Mouse (Mus musculus) kidney, embryonic 15.5 days (tissue): ENCODE data around the gene Ssc4d. TPM values are rescaled to one million over a fixed set of nuclear protein-coding genes. Genes with fewer than 3 reads are reported as not detected.

Source experiments
- ATAC-seq: fragments of 200-750 bp; cut with Nextera tagmentation; replicated peaks from 2 replicates; pipeline ENCODE4 v1.8.0; 2017; ENCODE audit warnings: moderate TSS enrichment; ENCODE audit not compliant: low FRiP score
- H3K27ac ChIP-seq: fragments of 300-500 bp; sonication (generic); 2 replicates; pipeline ENCODE4 v1.5.1; 2015; ENCODE audit warnings: mild to moderate bottlenecking, inconsistent platforms
- H3K27me3 ChIP-seq: fragments of 300-500 bp; sonication (generic); 2 replicates; pipeline ENCODE4 v1.6.1; 2015; ENCODE audit warnings: inconsistent platforms
- H3K36me3 ChIP-seq: fragments of 300-500 bp; sonication (generic); 2 replicates; pipeline ENCODE4 v1.6.1; 2015; ENCODE audit warnings: inconsistent platforms
- H3K4me1 ChIP-seq: fragments of 300-500 bp; sonication (generic); 2 replicates; pipeline ENCODE4 v1.6.1; 2015; ENCODE audit warnings: inconsistent platforms
- H3K4me2 ChIP-seq: fragments of 300-500 bp; sonication (generic); 2 replicates; pipeline ENCODE4 v1.6.1; 2015; ENCODE audit warnings: moderate library complexity, mild to moderate bottlenecking, inconsistent platforms
- H3K4me3 ChIP-seq: fragments of 300-500 bp; sonication (generic); replicated peaks from 2 replicates; pipeline ENCODE4 v1.5.1; 2015; ENCODE audit warnings: mild to moderate bottlenecking, inconsistent platforms
- H3K9ac ChIP-seq: fragments of 300-500 bp; sonication (generic); 2 replicates; pipeline ENCODE4 v1.6.1; 2015; ENCODE audit warnings: mild to moderate bottlenecking, inconsistent platforms
- H3K9me3 ChIP-seq: fragments of 300-500 bp; sonication (generic); replicated peaks from 2 replicates; pipeline ENCODE4 v1.6.1; 2016; ENCODE audit warnings: inconsistent platforms
- WGBS: fragments of 180-500 bp; shearing (Covaris S2); methylation state at CpG from one replicate; pipeline ENCODE4 v1.1.7; 2015; ENCODE audit warnings: mixed read lengths; 5-methylcytosine and 5-hydroxymethylcytosine counted together
- polyA plus RNA-seq: library from polyadenylated mRNA; unstranded; fragments of >200 nt; fragmentation: Nextera tagmentation; extraction: Ambion mirVana; gene quantifications from 2 replicates; pipeline ENCODE4 v1.2.1, GENCODE M21; 2015

Ssc4d gene
- 9.6 and 10.1 TPM in 2 replicates for polyA plus RNA-seq

- Histone ChIP-seq H3K4me2 (peak within 1 kb of the TSS; percentile 54), H3K36me3 (no peaks in the 10 kb centered on the region), H3K27me3 (no peaks in the 10 kb centered on the region), H3K4me3 (peak within 1 kb of the TSS; percentile 37), H3K9me3 (no peaks in the 10 kb centered on the region), H3K4me1 (peaks cover 4% of the 10 kb centered on the region; the same call in 1 of the 2 replicates), H3K27ac (peak within 1 kb of the TSS; percentile 20; the same call in 1 of the 2 replicates), H3K9ac (peak within 1 kb of the TSS; percentile 19)
- peak; percentile 61 for ATAC-seq
- WGBS: 9% methylated on average over 9 of the region's 9 CpGs
These were observed at the start of gene Ssc4d for GRCm38 (mm10) chr5:135974365-135974764. Ssc4d (minus strand) TSS chr5:135974531.

- 0 out of 2 replicates have a peak overlapping the region, but pooled peaks have one; percentile 31 for H3K9ac ChIP-seq
- H3K4me3 ChIP-seq: no peak overlapping the region
- H3K4me1 ChIP-seq: peaks cover 26% of the 10 kb centered on the region
- H3K4me2 ChIP-seq: no peak overlapping the region
- H3K36me3 ChIP-seq: peaks cover 41% of the 10 kb centered on the region
- WGBS: 23% methylated on average over 1 of the region's 1 CpGs
- ATAC-seq: no peak
- H3K27ac ChIP-seq: 0 out of 2 replicates have a peak overlapping the region, but pooled peaks have one; percentile 6
- no peaks in the 10 kb centered on the region for H3K27me3 ChIP-seq
- no peaks in the 10 kb centered on the region for H3K9me3 ChIP-seq
These were observed 45.6 kb upstream of the Ssc4d start for GRCm38 (mm10) chr5:136019907-136020306.

- no peak overlapping the region for H3K9ac ChIP-seq
- no peaks in the 10 kb centered on the region for H3K27me3 ChIP-seq
- H3K27ac ChIP-seq: no peak overlapping the region
- no peak overlapping the region for H3K4me3 ChIP-seq
- peaks cover 38% of the 10 kb centered on the region for H3K36me3 ChIP-seq
- no peaks in the 10 kb centered on the region for H3K9me3 ChIP-seq
- peaks cover 30% of the 10 kb centered on the region for H3K4me1 ChIP-seq
- no peak overlapping the region for H3K4me2 ChIP-seq
- 88% methylated on average over 2 of the region's 2 CpGs for WGBS
- no peak for ATAC-seq
These were observed 44.4 kb upstream of the Ssc4d start for GRCm38 (mm10) chr5:136018726-136019125.

GRCm38 (mm10) chr5:136017262-136017661 lies 42.9 kb upstream of the Ssc4d start:
- H3K9me3 ChIP-seq: no peaks in the 10 kb centered on the region
- H3K36me3 ChIP-seq: peaks cover 47% of the 10 kb centered on the region
- H3K4me2 ChIP-seq: no peak overlapping the region
- H3K27ac ChIP-seq: no peak overlapping the region; the same call in 1 of the 2 replicates
- H3K4me1 ChIP-seq: peaks cover 30% of the 10 kb centered on the region
- no peak overlapping the region for H3K9ac ChIP-seq
- no peak overlapping the region for H3K4me3 ChIP-seq
- WGBS: 86% methylated on average over 6 of the region's 6 CpGs
- no peak for ATAC-seq
- H3K27me3 ChIP-seq: no peaks in the 10 kb centered on the region

GRCm38 (mm10) chr5:136016014-136016876 lies 41.9 kb upstream of the Ssc4d start:
- 80% methylated on average over 10 of the region's 10 CpGs for WGBS
- Histone ChIP-seq H3K4me2 (no peak overlapping the region), H3K9ac (no peak overlapping the region), H3K36me3 (peaks cover 50% of the 10 kb centered on the region), H3K27ac (peak overlapping the region; percentile 45), H3K27me3 (no peaks in the 10 kb centered on the region), H3K4me1 (peaks cover 30% of the 10 kb centered on the region), H3K9me3 (no peaks in the 10 kb centered on the region), H3K4me3 (no peak overlapping the region)
- ATAC-seq: no peak

GRCm38 (mm10) chr5:136015586-136015985 lies 41.3 kb upstream of the Ssc4d start:
- 74% methylated on average over 10 of the region's 10 CpGs for WGBS
- H3K27ac ChIP-seq: peak overlapping the region; percentile 45
- no peak overlapping the region for H3K9ac ChIP-seq
- H3K4me3 ChIP-seq: no peak overlapping the region
- H3K27me3 ChIP-seq: no peaks in the 10 kb centered on the region
- H3K4me1 ChIP-seq: peaks cover 30% of the 10 kb centered on the region
- H3K36me3 ChIP-seq: peaks cover 55% of the 10 kb centered on the region
- H3K4me2 ChIP-seq: no peak overlapping the region
- H3K9me3 ChIP-seq: no peaks in the 10 kb centered on the region
- peak; percentile 35; the same call in 1 of the 2 replicates for ATAC-seq

- no peak overlapping the region for H3K9ac ChIP-seq
- H3K4me3 ChIP-seq: no peak overlapping the region
- H3K4me2 ChIP-seq: no peak overlapping the region
- H3K27me3 ChIP-seq: no peaks in the 10 kb centered on the region
- peak overlapping the region; percentile 45 for H3K27ac ChIP-seq
- ATAC-seq: peak; percentile 63
- H3K36me3 ChIP-seq: peaks cover 55% of the 10 kb centered on the region
- H3K4me1 ChIP-seq: peaks cover 27% of the 10 kb centered on the region
- H3K9me3 ChIP-seq: no peaks in the 10 kb centered on the region
- WGBS: 65% methylated on average over 10 of the region's 10 CpGs
These were observed 40.5 kb upstream of the Ssc4d start for GRCm38 (mm10) chr5:136014877-136015276.

- WGBS: 63% methylated on average over 7 of the region's 7 CpGs
- ATAC-seq: no peak
These were observed 33.4 kb upstream of the Ssc4d start for GRCm38 (mm10) chr5:136007745-136008144.

GRCm38 (mm10) chr5:136004537-136004936 lies 30.2 kb upstream of the Ssc4d start:
- Histone ChIP-seq H3K36me3 (peaks cover 37% of the 10 kb centered on the region), H3K9me3 (no peaks in the 10 kb centered on the region), H3K9ac (no peak overlapping the region), H3K4me2 (no peak overlapping the region), H3K4me3 (no peak overlapping the region), H3K27me3 (no peaks in the 10 kb centered on the region), H3K4me1 (peaks cover 42% of the 10 kb centered on the region), H3K27ac (0 out of 2 replicates have a peak overlapping the region, but pooled peaks have one; percentile 4)
- WGBS: 48% methylated on average over 4 of the region's 4 CpGs
- ATAC-seq: no peak

More at GRCm38 (mm10) chr5:136007745-136008144, 33.4 kb upstream of the Ssc4d start:
- no peak overlapping the region for H3K4me3 ChIP-seq
- H3K9ac ChIP-seq: no peak overlapping the region
- H3K27ac ChIP-seq: no peak overlapping the region
- H3K9me3 ChIP-seq: no peaks in the 10 kb centered on the region
- H3K27me3 ChIP-seq: no peaks in the 10 kb centered on the region
- H3K36me3 ChIP-seq: peaks cover 37% of the 10 kb centered on the region
- H3K4me2 ChIP-seq: no peak overlapping the region
- H3K4me1 ChIP-seq: peaks cover 36% of the 10 kb centered on the region

GRCm38 (mm10) chr5:136002751-136003151 lies 28.4 kb upstream of the Ssc4d start:
- H3K9ac ChIP-seq: no peak overlapping the region
- no peak overlapping the region for H3K4me3 ChIP-seq
- H3K36me3 ChIP-seq: peaks cover 48% of the 10 kb centered on the region
- no peak overlapping the region for H3K4me2 ChIP-seq
- no peaks in the 10 kb centered on the region for H3K27me3 ChIP-seq
- H3K4me1 ChIP-seq: peaks cover 39% of the 10 kb centered on the region
- H3K27ac ChIP-seq: peak overlapping the region; percentile 24
- H3K9me3 ChIP-seq: no peaks in the 10 kb centered on the region
- WGBS: 21% methylated on average over 3 of the region's 3 CpGs
- no peak for ATAC-seq

GRCm38 (mm10) chr5:136002325-136002724 lies 28.0 kb upstream of the Ssc4d start:
- H3K9ac ChIP-seq: no peak overlapping the region
- H3K4me3 ChIP-seq: no peak overlapping the region
- H3K9me3 ChIP-seq: no peaks in the 10 kb centered on the region
- peak overlapping the region; percentile 24; the same call in 1 of the 2 replicates for H3K27ac ChIP-seq
- H3K4me1 ChIP-seq: peaks cover 35% of the 10 kb centered on the region
- no peaks in the 10 kb centered on the region for H3K27me3 ChIP-seq
- 58% methylated on average over 2 of the region's 2 CpGs for WGBS
- no peak overlapping the region for H3K4me2 ChIP-seq
- ATAC-seq: 0 out of 2 replicates have a peak, but pooled peaks have one; percentile 25
- peaks cover 52% of the 10 kb centered on the region for H3K36me3 ChIP-seq

- Histone ChIP-seq H3K36me3 (peaks cover 61% of the 10 kb centered on the region), H3K27me3 (no peaks in the 10 kb centered on the region), H3K4me3 (no peak overlapping the region), H3K9ac (no peak overlapping the region), H3K4me2 (no peak overlapping the region), H3K27ac (no peak overlapping the region), H3K4me1 (peaks cover 38% of the 10 kb centered on the region), H3K9me3 (no peaks in the 10 kb centered on the region)
- no peak for ATAC-seq
- WGBS: 96% methylated on average over 6 of the region's 6 CpGs
These were observed 26.9 kb upstream of the Ssc4d start for GRCm38 (mm10) chr5:136001222-136001621.
